Mouse (Mus musculus) fibroblast of lung, adult 2 months (primary cell): Measurements from ENCODE around the gene Spem1.
"Not testable (repeated sequence)": the region's sequence is repeated elsewhere in the genome, so short reads cannot be mapped to it uniquely, and the experiment has no call there.

Experiments
- DNase-seq: peaks from one replicate; pipeline ENCODE4 v3.0.0-alpha.2; 2011; ENCODE audit warnings: low read depth

The Spem1 gene

GRCm38 (mm10) chr11:69822080-69822479 is at the start of gene Spem1:
Gene Spem1 (minus strand): TSS chr11:69822180.
- DNase-seq = no peak

GRCm38 (mm10) chr11:69870289-69871069 is 48.5 kb upstream of the Spem1 start:
- DNase-seq = no peak

GRCm38 (mm10) chr11:69867335-69867734 is 45.4 kb upstream of the Spem1 start:
- DNase-seq = no peak

DNA sequence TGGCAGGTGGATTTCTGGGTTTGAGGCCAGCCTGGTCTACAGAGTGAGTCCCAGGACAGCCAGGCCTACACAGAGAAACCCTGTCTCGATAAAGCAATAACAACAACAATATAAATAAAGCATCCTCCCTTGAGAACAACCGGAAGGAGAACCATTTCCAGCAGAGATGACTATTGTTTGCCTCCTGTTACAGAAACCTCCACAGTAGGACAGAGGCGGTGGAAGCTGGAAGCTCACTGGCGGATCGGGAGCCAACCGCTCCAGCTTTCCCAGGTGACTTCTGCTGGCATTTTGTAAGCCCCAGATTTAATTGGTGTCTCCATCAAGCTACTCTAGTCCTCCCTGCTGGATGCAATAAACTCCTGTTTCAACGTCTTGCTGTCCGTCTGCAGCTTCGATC is 43.6 kb upstream of the Spem1 start:
- DNase-seq = no peak

DNA sequence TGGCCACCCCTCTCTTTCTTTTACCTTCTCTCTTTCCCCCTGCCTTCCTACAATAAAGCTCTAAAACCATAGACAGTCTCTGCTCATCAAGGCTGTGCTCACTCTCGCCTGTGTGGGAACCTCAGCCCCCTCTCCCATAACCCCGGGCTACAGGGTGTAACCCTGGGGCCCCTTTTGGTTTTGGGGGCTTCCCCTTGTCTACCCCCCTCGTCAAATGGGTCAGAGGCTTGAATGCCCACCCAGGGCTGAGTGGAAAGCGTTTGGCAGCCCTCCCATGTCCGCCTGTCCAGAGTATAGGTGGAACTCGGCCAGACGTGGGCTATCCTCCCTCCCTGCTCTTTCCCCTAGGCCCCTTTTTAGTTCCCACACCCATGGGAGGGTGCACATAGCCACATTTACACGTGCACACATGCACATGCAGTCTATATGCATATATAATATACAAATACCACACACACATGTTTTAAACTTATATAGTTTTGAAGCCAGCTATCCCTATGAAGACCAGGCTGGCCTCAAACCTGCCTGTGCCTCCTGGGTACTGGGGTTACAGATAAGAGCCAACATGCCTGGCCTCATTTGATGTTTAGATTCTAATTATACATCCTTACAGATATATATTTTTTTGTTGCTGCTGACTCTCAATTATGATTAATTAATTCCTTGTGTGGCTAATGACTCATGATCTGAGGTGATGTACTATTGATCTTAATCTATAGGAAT is 42.3 kb upstream of the Spem1 start:
- no peak for DNase-seq

GRCm38 (mm10) chr11:69863729-69864128 is 41.7 kb upstream of the Spem1 start:
- DNase-seq = not testable (repeated sequence)

DNA sequence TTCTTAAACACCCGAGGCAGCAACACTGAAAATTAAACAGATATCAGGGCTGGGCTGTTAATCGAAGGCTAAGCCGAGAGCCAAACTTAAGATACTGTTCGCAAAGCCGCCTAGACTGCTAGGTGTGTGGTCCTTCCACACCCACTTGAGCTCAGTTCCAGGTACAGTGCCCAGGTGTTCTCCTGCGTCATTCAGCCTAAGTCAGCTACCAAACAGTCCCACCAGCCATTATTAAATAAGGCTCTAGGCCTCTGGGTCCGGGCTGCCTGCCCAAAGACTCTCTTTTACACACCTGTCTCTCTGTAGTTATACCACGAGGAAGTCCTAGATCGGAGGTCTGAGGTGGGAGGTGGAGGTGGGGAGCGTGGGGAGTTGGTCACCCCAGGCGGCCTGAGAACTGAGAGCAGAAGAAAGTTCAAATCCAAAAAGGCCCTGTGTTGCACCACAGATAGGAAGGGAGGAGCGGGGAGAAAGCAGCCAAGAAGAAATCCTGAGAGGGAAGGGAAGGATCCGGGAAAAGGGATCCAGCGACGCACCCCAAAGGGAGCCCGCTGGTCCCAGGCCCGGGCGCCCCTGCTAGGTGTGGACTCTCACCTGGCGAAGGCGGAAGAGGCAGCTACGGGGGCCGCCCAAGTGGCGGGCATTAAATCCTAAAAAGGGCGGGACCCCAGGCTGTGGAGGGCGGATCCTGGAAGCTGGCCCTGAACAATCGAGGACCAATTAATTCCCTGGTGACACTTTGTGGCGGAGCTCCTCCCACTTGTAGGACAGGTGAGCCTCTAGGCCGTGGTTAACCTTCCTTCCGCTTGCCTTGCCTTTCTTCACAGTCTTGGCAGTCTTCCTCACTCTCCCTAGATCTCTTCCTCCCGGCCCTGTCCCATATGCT is 36.4 kb upstream of the Spem1 start, which contains the start of gene Tnk1:
Tnk1 (minus strand) TSS at position 618 of the 886 bp plus-strand sequence.
- DNase-seq = no peak

GRCm38 (mm10) chr11:69855347-69855746 is 33.4 kb upstream of the Spem1 start:
- no peak for DNase-seq

GRCm38 (mm10) chr11:69854680-69855079 is 32.7 kb upstream of the Spem1 start:
- no peak for DNase-seq

DNA sequence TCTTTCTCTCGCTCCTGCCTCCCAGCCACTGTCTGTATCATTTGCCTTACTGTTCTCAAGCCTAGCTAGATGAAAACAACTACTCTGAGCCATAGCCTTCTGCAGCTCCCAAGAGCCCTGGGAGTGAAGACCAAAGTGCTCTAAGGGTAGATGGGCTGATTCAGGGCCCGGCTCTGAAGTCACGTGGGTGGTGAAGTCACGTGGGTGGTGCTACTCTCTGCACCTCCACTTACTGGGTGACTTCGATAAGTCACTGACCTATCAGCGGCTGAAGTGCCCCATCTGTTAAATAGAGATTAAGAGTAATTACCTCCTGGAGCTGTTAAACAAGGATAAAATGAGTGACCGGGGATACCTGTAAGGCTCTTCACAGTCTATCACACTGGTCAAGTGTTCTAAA is 32.0 kb upstream of the Spem1 start:
- no peak for DNase-seq

GRCm38 (mm10) chr11:69850754-69851153 is 28.8 kb upstream of the Spem1 start:
- DNase-seq = no peak

- no peak for DNase-seq
Observed at GRCm38 (mm10) chr11:69849884-69850283, 27.9 kb upstream of the Spem1 start.

DNA sequence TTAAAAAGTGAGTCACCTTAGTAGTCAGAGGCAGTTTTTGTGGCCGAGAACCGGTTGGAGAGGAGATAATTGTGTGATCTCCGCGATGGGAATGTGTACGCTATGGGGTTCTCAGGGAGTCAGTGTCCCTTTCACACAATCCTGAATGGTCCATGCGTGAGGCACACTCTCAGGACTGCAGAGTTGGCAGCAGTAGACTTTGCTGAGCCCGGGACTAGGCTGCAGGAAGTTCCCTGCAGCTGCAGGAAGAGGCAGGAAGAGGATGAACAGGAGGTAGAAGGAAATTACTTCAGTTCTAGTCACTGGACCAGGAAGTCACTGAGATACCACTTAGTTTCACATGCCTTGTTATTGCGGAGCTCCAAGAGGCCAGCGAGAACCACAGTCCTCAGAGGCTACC is 27.1 kb upstream of the Spem1 start:
- DNase-seq = no peak

DNA sequence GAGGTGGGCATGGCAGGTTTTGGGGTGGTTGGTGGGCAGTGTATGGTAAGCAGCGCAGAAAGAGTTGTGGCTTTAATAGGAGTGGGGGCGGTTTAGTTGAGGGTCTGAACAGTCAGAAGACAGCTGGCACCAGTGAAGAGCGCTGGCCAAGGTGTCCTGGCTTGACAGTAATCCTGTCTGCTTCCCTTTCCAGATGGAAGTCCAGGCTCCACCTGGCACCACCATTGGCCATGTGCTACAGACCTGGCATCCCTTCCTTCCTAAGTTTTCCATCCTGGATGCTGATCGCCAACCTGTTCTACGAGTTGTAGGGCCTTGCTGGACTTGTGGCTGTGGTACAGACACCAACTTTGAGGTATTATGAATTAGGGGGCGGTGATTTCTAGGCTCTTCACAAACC is 26.0 kb upstream of the Spem1 start:
- no peak for DNase-seq

GRCm38 (mm10) chr11:69846738-69847688 is 25.0 kb upstream of the Spem1 start:
- no peak for DNase-seq

- peak; percentile 66 for DNase-seq
Observed at GRCm38 (mm10) chr11:69846198-69846680, 24.3 kb upstream of the Spem1 start, which contains the start of gene Plscr3. Gene Plscr3 (plus strand): TSS chr11:69846376.

GRCm38 (mm10) chr11:69838714-69839104 is 16.7 kb upstream of the Spem1 start:
- no peak for DNase-seq

- peak; percentile 98 for DNase-seq
Observed at GRCm38 (mm10) chr11:69837952-69838713, 16.2 kb upstream of the Spem1 start, which contains the start of gene Tmem256. Gene Tmem256 (plus strand): TSS chr11:69838514.

- DNase-seq = no peak
Observed at GRCm38 (mm10) chr11:69837604-69837951, 15.6 kb upstream of the Spem1 start, which contains the start of gene Nlgn2. Gene Nlgn2 (minus strand): TSS chr11:69837784.
